Mouse (Mus musculus): ENCODE measurements around the gene Med29.

DNA sequence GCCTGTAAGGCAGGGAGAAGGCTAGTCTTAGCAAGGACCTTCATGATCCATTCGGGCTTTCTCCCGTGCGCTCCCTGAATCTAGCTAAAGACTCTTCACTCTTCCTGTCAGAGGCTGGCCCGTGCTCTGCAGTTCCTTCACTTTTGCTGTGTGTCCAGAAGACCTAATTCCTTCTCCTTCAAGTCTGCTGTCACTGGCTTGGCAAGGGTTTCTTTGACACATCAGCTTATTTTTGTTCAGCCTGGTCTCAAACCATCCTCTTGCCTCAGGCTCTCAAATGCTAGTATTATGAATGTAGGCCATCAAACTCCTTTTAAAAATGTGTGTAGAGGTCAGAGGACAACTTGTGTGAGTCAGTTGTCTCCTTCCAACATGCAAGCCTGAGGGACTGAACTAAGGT is 8.9 kb downstream of the Med29 start:
- TF ChIP-seq GATA1 (IDR thresholded peaks at IDR 0.05; ENCODE audit: low read length) (no peak), TAL1 (IDR thresholded peaks at IDR 0.05; ENCODE audit: low read length) (no peak)

Data from erythroblast, embryonic 14.5 days (primary cell).